In the genomic region with DNA sequence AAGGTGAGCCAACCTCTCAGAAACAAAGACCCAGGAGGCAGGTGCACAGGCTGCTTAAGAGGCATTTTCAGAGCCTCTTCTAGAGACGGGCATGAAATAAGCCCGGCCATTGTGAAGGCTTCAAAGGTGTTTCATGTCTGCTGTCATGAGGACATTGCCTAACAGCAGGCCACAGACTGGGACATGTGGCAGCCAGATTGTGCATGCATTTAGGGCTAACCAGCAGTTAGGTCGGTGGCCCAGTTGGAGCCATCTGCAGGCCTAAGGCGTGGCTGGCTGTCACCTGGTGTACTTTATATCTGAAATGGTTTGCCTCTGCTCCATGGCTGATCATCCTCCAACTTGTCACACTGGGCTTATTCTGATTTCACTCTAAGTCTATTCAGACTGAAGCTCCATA, we compare ENCODE assay signal across 26 mouse cellular contexts.
"Had no signal": no experiment of that assay in that cellular context is flagged by ENCODE, and none has a peak within 500 bp of the region (broad histone marks: within the 10 kb centered on the region; RNA-seq: fewer than 3 reads in every experiment).

No protein-coding gene starts in this region.

- H3K4me1 ChIP-seq: kidney, embryonic 15.5 days; limb, embryonic 13.5 days; liver, embryonic 12.5 days; liver, embryonic 15.5 days; lung, embryonic 15.5 days; stomach, embryonic 15.5 days had no signal

- H3K27ac ChIP-seq: kidney, embryonic 15.5 days; left cerebral cortex, adult 2 months; limb, embryonic 13.5 days; liver, embryonic 12.5 days; liver, embryonic 15.5 days; lung, embryonic 15.5 days; midbrain, embryonic 10.5 days; midbrain, embryonic 13.5 days; neural tube, embryonic 13.5 days; stomach, embryonic 15.5 days had no signal

- H3K27me3 ChIP-seq: kidney, embryonic 15.5 days; limb, embryonic 13.5 days; liver, embryonic 12.5 days; liver, embryonic 15.5 days; lung, embryonic 15.5 days; midbrain, embryonic 13.5 days; neural tube, embryonic 13.5 days; stomach, embryonic 15.5 days had no signal

- ATAC-seq: liver, embryonic 12.5 days; midbrain, embryonic 13.5 days; midbrain, embryonic 16.5 days had no signal

- DNase-seq: kidney, adult 8-10 months; kidney, postnatal 10 days; kidney, postnatal 36 days; layer of hippocampus, postnatal 36 days; liver; lung, adult 18-20 months; lung, postnatal 10 days; lung, postnatal 36 days; retina, postnatal 1 day; right cerebral cortex, postnatal 25 days; spleen, adult 18-20 months; thymus, adult 2 months; thymus, postnatal 14 days had no signal

- H3K4me3 ChIP-seq: kidney, embryonic 15.5 days; left cerebral cortex, adult 2 months; limb, embryonic 13.5 days; liver, embryonic 12.5 days; liver, embryonic 15.5 days; lung, embryonic 15.5 days; megakaryocyte, embryonic 14.5 days; midbrain, embryonic 10.5 days; midbrain, embryonic 13.5 days; myocyte; neural tube, embryonic 13.5 days; stomach, embryonic 15.5 days had no signal

- H3K9me3 ChIP-seq: kidney, embryonic 15.5 days; liver, embryonic 15.5 days; lung, embryonic 15.5 days; midbrain, embryonic 10.5 days; midbrain, embryonic 13.5 days; neural tube, embryonic 13.5 days; stomach, embryonic 15.5 days had no signal

- H3K9ac ChIP-seq: kidney, embryonic 15.5 days; limb, embryonic 13.5 days; liver, embryonic 12.5 days; liver, embryonic 15.5 days; lung, embryonic 15.5 days; midbrain, embryonic 13.5 days; neural tube, embryonic 13.5 days; stomach, embryonic 15.5 days had no signal

- H3K4me2 ChIP-seq: kidney, embryonic 15.5 days; limb, embryonic 13.5 days; liver, embryonic 12.5 days; liver, embryonic 15.5 days; lung, embryonic 15.5 days; midbrain, embryonic 13.5 days; neural tube, embryonic 13.5 days; stomach, embryonic 15.5 days had no signal
